Mouse (Mus musculus) heart, embryonic 16.5 days (tissue): ENCODE data around the gene Pou6f1. TPM values are rescaled to one million over a fixed set of nuclear protein-coding genes. Genes with fewer than 3 reads are reported as not detected.

Source experiments
- ATAC-seq: fragments of 200-750 bp; cut with Nextera tagmentation; replicated peaks from 2 replicates; pipeline ENCODE4 v1.8.0; 2017; ENCODE audit warnings: moderate number of reproducible peaks; ENCODE audit not compliant: insufficient read depth, low FRiP score; ENCODE audit errors: extremely low read depth
- H3K27ac ChIP-seq: fragments of 300-500 bp; sonication (generic); 2 replicates; pipeline ENCODE4 v1.5.1; 2014; ENCODE audit warnings: mild to moderate bottlenecking, low read length, control low read depth, moderate library complexity
- H3K27me3 ChIP-seq: fragments of 300-500 bp; sonication (generic); 2 replicates; pipeline ENCODE4 v1.6.1; 2014; ENCODE audit warnings: low read length, mixed read lengths; ENCODE audit not compliant: control insufficient read depth, insufficient read depth
- H3K36me3 ChIP-seq: fragments of 300-500 bp; sonication (generic); 2 replicates; pipeline ENCODE4 v1.6.1; 2014; ENCODE audit not compliant: control insufficient read depth, insufficient read depth
- H3K4me1 ChIP-seq: fragments of 300-500 bp; sonication (generic); 2 replicates; pipeline ENCODE4 v1.6.1; 2014; ENCODE audit warnings: low read length, mixed read lengths; ENCODE audit not compliant: control insufficient read depth, insufficient read depth
- H3K4me2 ChIP-seq: fragments of 300-500 bp; sonication (generic); 2 replicates; pipeline ENCODE4 v1.6.1; 2014; ENCODE audit warnings: low read depth, mild to moderate bottlenecking, control low read depth, low read length
- H3K4me3 ChIP-seq: fragments of 300-500 bp; sonication (generic); 2 replicates; pipeline ENCODE4 v1.5.1; 2014; ENCODE audit warnings: mild to moderate bottlenecking, control low read depth, low read length
- H3K9ac ChIP-seq: fragments of 300-500 bp; sonication (generic); 2 replicates; pipeline ENCODE4 v1.6.1; 2014; ENCODE audit warnings: low read length, control low read depth
- H3K9me3 ChIP-seq: fragments of 300-500 bp; sonication (generic); replicated peaks from 2 replicates; pipeline ENCODE4 v1.6.1; 2016; ENCODE audit warnings: low read length; ENCODE audit not compliant: control insufficient read depth
- WGBS: fragments of 180-500 bp; shearing (Covaris S2); extraction: QIAGEN DNeasy Blood & Tissue Kit; methylation state at CpG from one replicate; pipeline ENCODE4 v1.1.7; 2014; 5-methylcytosine and 5-hydroxymethylcytosine counted together
- microRNA-seq: library from miRNA; unstranded; fragments of <30 nt; microRNA quantifications from one replicate; pipeline ENCODE4, GENCODE M21; 2017
- polyA plus RNA-seq: library from polyadenylated mRNA; unstranded; fragments of >200 nt; fragmentation: Nextera tagmentation; extraction: Ambion mirVana; gene quantifications from 2 replicates; pipeline ENCODE4 v1.2.1, GENCODE M21; 2015

Pou6f1 gene
- polyA plus RNA-seq, 1 experiment from 2014 or later: 3.3 TPM

- no peaks in the 10 kb centered on the region for H3K27me3 ChIP-seq
Observed at GRCm38 (mm10) chr15:100537913-100538312, 61.9 kb downstream of the Pou6f1 start.

GRCm38 (mm10) chr15:100527900-100528299 is 71.9 kb downstream of the Pou6f1 start:
- no peak overlapping the region; the same call in none of the 2 replicates for H3K27ac ChIP-seq
- no peak for ATAC-seq
- no peak overlapping the region for H3K4me2 ChIP-seq
- H3K4me1 ChIP-seq: 0 out of 2 replicates have a peak, but pooled peaks cover 3% of the 10 kb centered on the region
- WGBS: 28% methylated on average over 5 of the region's 5 CpGs
- H3K36me3 ChIP-seq: 0 out of 2 replicates have a peak, but pooled peaks cover 2% of the 10 kb centered on the region
- H3K27me3 ChIP-seq: no peaks in the 10 kb centered on the region
- no peak overlapping the region for H3K4me3 ChIP-seq
- H3K9ac ChIP-seq: no peak overlapping the region; the same call in 1 of the 2 replicates
- no peaks in the 10 kb centered on the region for H3K9me3 ChIP-seq

More at GRCm38 (mm10) chr15:100537913-100538312, 61.9 kb downstream of the Pou6f1 start:
- Histone ChIP-seq H3K27ac (no peak overlapping the region), H3K4me2 (no peak overlapping the region), H3K36me3 (no peaks in the 10 kb centered on the region), H3K9ac (no peak overlapping the region), H3K4me1 (no peaks in the 10 kb centered on the region; the same call in 1 of the 2 replicates), H3K4me3 (no peak overlapping the region), H3K9me3 (no peaks in the 10 kb centered on the region)
- 82% methylated on average over 6 of the region's 6 CpGs for WGBS
- ATAC-seq: no peak

GRCm38 (mm10) chr15:100525405-100525804 is 74.4 kb downstream of the Pou6f1 start:
- no peak overlapping the region for H3K27ac ChIP-seq
- no peak for ATAC-seq
- WGBS: 91% methylated on average over 14 of the region's 14 CpGs

More at GRCm38 (mm10) chr15:100525405-100525804, 74.4 kb downstream of the Pou6f1 start:
- H3K27me3 ChIP-seq: no peaks in the 10 kb centered on the region
- no peak overlapping the region for H3K4me2 ChIP-seq
- H3K36me3 ChIP-seq: peaks cover 8% of the 10 kb centered on the region; the same call in 1 of the 2 replicates
- H3K4me3 ChIP-seq: no peak overlapping the region
- H3K9ac ChIP-seq: no peak overlapping the region
- H3K4me1 ChIP-seq: 0 out of 2 replicates have a peak, but pooled peaks cover 3% of the 10 kb centered on the region
- no peaks in the 10 kb centered on the region for H3K9me3 ChIP-seq

Small RNA genes lying within 50 kb of the gene (microRNA-seq; reads per million reads assigned to microRNA genes)
- not detected for gene Mir6961

Other genes starting within 250 kb of the Pou6f1 start
- gene Methig1, start 246.8 kb downstream of the Pou6f1 start, polyA plus RNA-seq: 0.12 TPM in 1 of 2 replicates, not detected in the other
- not detected in 2 replicates for gene Mettl7a2, start 246.8 kb downstream of the Pou6f1 start, polyA plus RNA-seq
- not detected in 2 replicates for gene Higd1c, start 235.4 kb downstream of the Pou6f1 start, polyA plus RNA-seq
- gene Gm5475, start 177.8 kb downstream of the Pou6f1 start, polyA plus RNA-seq: not detected in 2 replicates
- gene Slc11a2, start 174.9 kb downstream of the Pou6f1 start, polyA plus RNA-seq: 15.3 and 18.6 TPM in 2 replicates
- 15.3 and 15.5 TPM in 2 replicates for gene Letmd1, start 131.0 kb downstream of the Pou6f1 start, polyA plus RNA-seq
- gene Csrnp2, start 104.5 kb downstream of the Pou6f1 start, polyA plus RNA-seq: 7.2 and 8.3 TPM in 2 replicates
- gene Tfcp2, start 48.0 kb downstream of the Pou6f1 start, polyA plus RNA-seq: 16.0 and 19.2 TPM in 2 replicates
- 223 and 247 TPM in 2 replicates for gene Dazap2, start 15.4 kb upstream of the Pou6f1 start, polyA plus RNA-seq
- 16.9 and 17.2 TPM in 2 replicates for gene Smagp, start 37.0 kb upstream of the Pou6f1 start, polyA plus RNA-seq
- 5.9 and 13.3 TPM in 2 replicates for gene Bin2, start 69.6 kb upstream of the Pou6f1 start, polyA plus RNA-seq
- 3.3 and 3.5 TPM in 2 replicates for gene Cela1, start 87.9 kb upstream of the Pou6f1 start, polyA plus RNA-seq
- 1.0 and 2.4 TPM in 2 replicates for gene Galnt6, start 129.4 kb upstream of the Pou6f1 start, polyA plus RNA-seq
- gene Slc4a8, start 161.8 kb upstream of the Pou6f1 start, polyA plus RNA-seq: 1.3 and 1.4 TPM in 2 replicates